Mouse (Mus musculus) liver, embryonic 14.5 days (tissue): Measurements from ENCODE around the gene Olfr748. TPM values are rescaled to one million over a fixed set of nuclear protein-coding genes. Genes with fewer than 3 reads are reported as not detected.

ENCODE experiments used
- ATAC-seq: fragments of 200-750 bp; cut with Nextera tagmentation; 2 replicates; pipeline ENCODE4 v1.8.0; 2017; ENCODE audit warnings: moderate number of reproducible peaks, mild to moderate bottlenecking, moderate library complexity; ENCODE audit not compliant: insufficient read depth
- DNase-seq, 3 experiments: peaks; one replicate each; pipeline ENCODE4 v3.0.0-alpha.2; 2012 to 2013; ENCODE audit warnings: low read depth in 3 of 3, low spot score in 3 of 3
- H3K27ac ChIP-seq: fragments of 300-500 bp; sonication (generic); 2 replicates; pipeline ENCODE4 v1.5.1; 2014; ENCODE audit warnings: moderate library complexity, mild to moderate bottlenecking, control low read depth, inconsistent platforms
- H3K27me3 ChIP-seq: fragments of 300-500 bp; sonication (generic); 2 replicates; pipeline ENCODE4 v1.6.1; 2014; ENCODE audit warnings: mild to moderate bottlenecking, low read length, moderate library complexity; ENCODE audit not compliant: control insufficient read depth, insufficient read depth
- H3K36me3 ChIP-seq: fragments of 300-500 bp; sonication (generic); replicated peaks from 2 replicates; pipeline ENCODE4 v1.6.1; 2014; ENCODE audit warnings: low read depth; ENCODE audit not compliant: control insufficient read depth, insufficient read depth
- H3K4me1 ChIP-seq, 2 experiments: fragments of 200-500 bp in 1 of 2; fragments of 300-500 bp in 1 of 2; sonication (generic) in 1 of 2; replicated peaks; 2 replicates each; pipeline ENCODE4 v1.6.1; 2012 to 2014; ENCODE audit warnings: antibody characterized with exemption in 1 of 2, inconsistent platforms in 1 of 2, low read length in 1 of 2; ENCODE audit not compliant: control insufficient read depth in 2 of 2, insufficient read depth in 2 of 2
- H3K4me2 ChIP-seq: fragments of 300-500 bp; sonication (generic); 2 replicates; pipeline ENCODE4 v1.6.1; 2014; ENCODE audit warnings: low read depth, mild to moderate bottlenecking, control low read depth, moderate library complexity
- H3K4me3 ChIP-seq, 2 experiments: fragments of 200-500 bp in 1 of 2; fragments of 300-500 bp in 1 of 2; sonication (generic) in 1 of 2; 2 replicates each; pipeline ENCODE4 v1.5.1; 2012 to 2014; ENCODE audit warnings: low read depth in 2 of 2, low read length in 2 of 2, mild to moderate bottlenecking in 2 of 2, control low read depth in 1 of 2, inconsistent platforms in 1 of 2, moderate library complexity in 1 of 2; ENCODE audit not compliant: insufficient read depth in 1 of 2
- H3K9ac ChIP-seq: fragments of 300-500 bp; sonication (generic); replicated peaks from 2 replicates; pipeline ENCODE4 v1.6.1; 2014; ENCODE audit warnings: mild to moderate bottlenecking, control low read depth, moderate library complexity
- H3K9me3 ChIP-seq: fragments of 300-500 bp; sonication (generic); 2 replicates; pipeline ENCODE4 v1.6.1; 2016; ENCODE audit warnings: low read length, mixed read lengths; ENCODE audit not compliant: control insufficient read depth
- CTCF ChIP-seq: IDR thresholded peaks from 2 replicates; pipeline ENCODE4 v1.5.1; 2016; ENCODE audit warnings: antibody characterized with exemption, low read depth, control low read depth
- EP300 ChIP-seq: IDR thresholded peaks from 2 replicates; pipeline ENCODE4 v1.6.1; 2016; ENCODE audit warnings: antibody characterized with exemption, low read depth
- WGBS: fragments of 180-500 bp; shearing (Covaris S2); extraction: QIAGEN DNeasy Blood & Tissue Kit; methylation state at CpG from one replicate; pipeline ENCODE4 v1.1.7; 2014; ENCODE audit not compliant: insufficient replicate concordance; 5-methylcytosine and 5-hydroxymethylcytosine counted together
- polyA plus RNA-seq, 2 experiments: library from polyadenylated mRNA; depleted of rRNA in 1 of 2; stranded (reverse) in 1 of 2; unstranded in 1 of 2; fragments of >200 nt; fragmentation: Nextera tagmentation in 1 of 2; extraction: Ambion mirVana in 1 of 2; gene quantifications; 2 replicates each; pipeline versions ENCODE4 v1.2.1 to v1.2.3; 2012 to 2014

Gene Olfr748
- polyA plus RNA-seq, 2 experiments, result not detected

DNA sequence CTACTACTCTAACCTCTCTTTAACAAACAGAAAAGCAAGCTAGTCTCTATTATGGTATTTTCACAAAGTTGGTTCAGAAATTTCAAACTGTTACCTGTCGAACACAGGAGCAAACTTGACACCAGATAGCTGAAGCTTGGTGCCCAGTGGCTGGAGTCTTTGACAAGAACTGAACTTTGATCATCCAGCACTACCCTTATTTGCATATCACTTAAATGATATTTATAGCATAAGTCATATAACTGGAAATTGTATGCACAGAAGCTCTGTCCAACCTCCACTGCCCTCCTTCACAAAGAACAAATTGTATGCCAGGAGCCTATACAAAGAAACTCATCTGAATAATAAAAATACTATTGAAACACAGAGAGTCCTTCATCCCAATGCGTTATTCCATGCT is 34.4 kb downstream of the Olfr748 start:
- Histone ChIP-seq H3K9me3 (no peaks in the 10 kb centered on the region), H3K4me1 (no peaks in the 10 kb centered on the region), H3K4me3 (no peak overlapping the region), H3K27me3 (no peaks in the 10 kb centered on the region), H3K27ac (no peak overlapping the region), H3K36me3 (no peaks in the 10 kb centered on the region), H3K4me2 (no peak overlapping the region), H3K9ac (no peak overlapping the region)
- 39% methylated on average over 2 of the region's 2 CpGs for WGBS
- TF ChIP-seq CTCF (no peak), EP300 (no peak)
- DNase-seq, result no peak
- ATAC-seq, result no peak

DNA sequence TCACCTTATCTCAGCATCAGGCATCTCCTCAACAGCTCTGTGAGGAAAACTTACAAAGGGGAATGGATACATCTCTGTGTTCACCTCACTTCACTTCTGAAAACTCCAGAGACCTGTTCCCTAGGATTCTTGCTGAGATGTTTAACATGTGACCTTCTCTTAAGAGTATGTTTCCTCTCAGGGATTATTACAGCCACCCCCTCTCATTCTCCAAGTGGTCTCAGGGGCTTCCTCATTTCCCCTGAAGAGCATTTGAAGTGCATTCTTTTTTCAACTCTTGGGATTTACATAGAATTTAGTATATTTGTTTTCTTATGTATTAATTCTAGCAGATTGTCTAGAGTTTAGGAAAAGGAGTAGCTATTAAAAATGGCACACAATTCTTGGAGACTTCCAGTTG is 37.8 kb downstream of the Olfr748 start, which contains the start of gene Olfr749:
Gene Olfr749 (minus strand): TSS at position 101 of the 400 bp plus-strand sequence.
- H3K27me3 ChIP-seq, result no peaks in the 10 kb centered on the region
- H3K4me3 ChIP-seq, result no peak within 1 kb of the TSS
- H3K4me2 ChIP-seq, result no peak within 1 kb of the TSS
- H3K9ac ChIP-seq, result no peak within 1 kb of the TSS
- TF ChIP-seq CTCF (no peak), EP300 (no peak)
- no peaks in the 10 kb centered on the region for H3K4me1 ChIP-seq
- ATAC-seq (no peak), DNase-seq (no peak)
- H3K9me3 ChIP-seq, result no peaks in the 10 kb centered on the region
- H3K27ac ChIP-seq, result no peak within 1 kb of the TSS
- no peaks in the 10 kb centered on the region for H3K36me3 ChIP-seq

DNA sequence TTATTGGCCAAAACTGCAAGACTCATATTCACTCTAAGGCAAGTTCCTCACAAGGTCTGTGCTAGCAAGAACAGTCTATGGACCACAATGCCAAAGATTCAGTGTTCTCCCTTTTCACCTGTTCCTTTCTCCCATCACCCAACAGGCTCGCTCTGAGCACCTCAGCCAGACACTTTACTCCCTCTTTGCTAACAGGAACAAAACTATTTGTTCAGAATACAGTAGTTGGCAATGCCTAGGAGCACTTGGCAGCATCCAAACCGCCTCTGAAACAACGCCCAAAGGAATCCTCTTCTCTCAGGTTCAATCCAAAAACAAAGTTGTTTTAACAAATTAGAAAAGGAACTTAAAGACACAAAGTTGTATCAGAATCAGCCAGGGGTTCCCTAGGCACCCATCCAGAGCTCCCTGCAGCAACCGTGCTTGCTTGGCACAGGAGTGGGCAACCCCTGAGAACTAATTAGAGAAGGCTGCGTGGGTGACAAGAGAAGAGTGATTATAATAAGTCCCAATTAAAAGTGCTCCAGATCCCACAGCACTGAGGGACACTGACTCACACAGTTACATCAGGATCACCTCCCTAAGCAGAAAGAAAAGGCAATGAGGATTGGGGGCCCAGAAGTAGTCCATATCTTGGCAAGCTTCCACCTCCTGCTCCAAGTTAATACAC is 51.4 kb downstream of the Olfr748 start:
- Histone ChIP-seq H3K36me3 (no peaks in the 10 kb centered on the region), H3K27ac (no peak overlapping the region), H3K9me3 (no peaks in the 10 kb centered on the region), H3K9ac (no peak overlapping the region), H3K27me3 (no peaks in the 10 kb centered on the region), H3K4me1 (no peaks in the 10 kb centered on the region), H3K4me3 (no peak overlapping the region), H3K4me2 (no peak overlapping the region)
- 53% methylated on average over 5 of the region's 5 CpGs for WGBS
- no peak for ATAC-seq
- TF ChIP-seq CTCF (no peak), EP300 (no peak)
- DNase-seq, result no peak

Other genes with a start within 250 kb of the Olfr748 start
- not detected in 2 replicates for gene Olfr741, start 234.6 kb upstream of the Olfr748 start, polyA plus RNA-seq (2012; rRNA removed)
- gene Olfr741, start 234.6 kb upstream of the Olfr748 start, polyA plus RNA-seq (2014; fragmentation: Nextera tagmentation; extraction: Ambion mirVana), result not detected in 2 replicates
- not detected in 2 replicates for gene Olfr742, start 203.8 kb upstream of the Olfr748 start, polyA plus RNA-seq (2012; rRNA removed)
- gene Olfr742, start 203.8 kb upstream of the Olfr748 start, polyA plus RNA-seq (2014; fragmentation: Nextera tagmentation; extraction: Ambion mirVana), result not detected in 2 replicates
- gene Olfr743, start 185.5 kb upstream of the Olfr748 start, polyA plus RNA-seq (2012; rRNA removed), result not detected in 2 replicates
- gene Olfr743, start 185.5 kb upstream of the Olfr748 start, polyA plus RNA-seq (2014; fragmentation: Nextera tagmentation; extraction: Ambion mirVana), result not detected in 2 replicates
- not detected in 2 replicates for gene Olfr744, start 92.5 kb upstream of the Olfr748 start, polyA plus RNA-seq (2012; rRNA removed)
- not detected in 2 replicates for gene Olfr744, start 92.5 kb upstream of the Olfr748 start, polyA plus RNA-seq (2014; fragmentation: Nextera tagmentation; extraction: Ambion mirVana)
- gene Olfr745, start 68.0 kb upstream of the Olfr748 start, polyA plus RNA-seq (2012; rRNA removed), result not detected in 2 replicates
- not detected in 2 replicates for gene Olfr745, start 68.0 kb upstream of the Olfr748 start, polyA plus RNA-seq (2014; fragmentation: Nextera tagmentation; extraction: Ambion mirVana)
- gene Olfr746, start 60.3 kb upstream of the Olfr748 start, polyA plus RNA-seq (2012; rRNA removed), result not detected in 2 replicates
- gene Olfr746, start 60.3 kb upstream of the Olfr748 start, polyA plus RNA-seq (2014; fragmentation: Nextera tagmentation; extraction: Ambion mirVana), result not detected in 2 replicates
- not detected in 2 replicates for gene Olfr747, start 14.2 kb upstream of the Olfr748 start, polyA plus RNA-seq (2012; rRNA removed)
- gene Olfr747, start 14.2 kb upstream of the Olfr748 start, polyA plus RNA-seq (2014; fragmentation: Nextera tagmentation; extraction: Ambion mirVana), result not detected in 2 replicates
- not detected in 2 replicates for gene Olfr749, start 37.7 kb downstream of the Olfr748 start, polyA plus RNA-seq (2012; rRNA removed)
- not detected in 2 replicates for gene Olfr749, start 37.7 kb downstream of the Olfr748 start, polyA plus RNA-seq (2014; fragmentation: Nextera tagmentation; extraction: Ambion mirVana)
- gene Ttc5, start 78.1 kb downstream of the Olfr748 start, polyA plus RNA-seq (2012; rRNA removed), result 9.6 and 10.8 TPM in 2 replicates
- gene Ttc5, start 78.1 kb downstream of the Olfr748 start, polyA plus RNA-seq (2014; fragmentation: Nextera tagmentation; extraction: Ambion mirVana), result 18.0 and 19.8 TPM in 2 replicates
- gene Ccnb1ip1, start 100.4 kb downstream of the Olfr748 start, polyA plus RNA-seq (2012; rRNA removed), result not detected in 2 replicates
- gene Ccnb1ip1, start 100.4 kb downstream of the Olfr748 start, polyA plus RNA-seq (2014; fragmentation: Nextera tagmentation; extraction: Ambion mirVana), result not detected in 2 replicates
- 20.6 and 32.9 TPM in 2 replicates for gene Parp2, start 100.5 kb downstream of the Olfr748 start, polyA plus RNA-seq (2012; rRNA removed)
- 31.3 and 35.9 TPM in 2 replicates for gene Parp2, start 100.5 kb downstream of the Olfr748 start, polyA plus RNA-seq (2014; fragmentation: Nextera tagmentation; extraction: Ambion mirVana)
- gene Tep1, start 163.2 kb downstream of the Olfr748 start, polyA plus RNA-seq (2012; rRNA removed), result 1.5 and 2.2 TPM in 2 replicates
- gene Tep1, start 163.2 kb downstream of the Olfr748 start, polyA plus RNA-seq (2014; fragmentation: Nextera tagmentation; extraction: Ambion mirVana), result 3.0 and 4.1 TPM in 2 replicates
- gene Klhl33, start 190.1 kb downstream of the Olfr748 start, polyA plus RNA-seq (2012; rRNA removed), result 0.12 and 0.16 TPM in 2 replicates
- 0.08 and 0.15 TPM in 2 replicates for gene Klhl33, start 190.1 kb downstream of the Olfr748 start, polyA plus RNA-seq (2014; fragmentation: Nextera tagmentation; extraction: Ambion mirVana)
- 19.9 and 34.5 TPM in 2 replicates for gene Osgep, start 217.5 kb downstream of the Olfr748 start, polyA plus RNA-seq (2012; rRNA removed)
- 54.8 and 59.7 TPM in 2 replicates for gene Osgep, start 217.5 kb downstream of the Olfr748 start, polyA plus RNA-seq (2014; fragmentation: Nextera tagmentation; extraction: Ambion mirVana)
- gene Apex1, start 217.6 kb downstream of the Olfr748 start, polyA plus RNA-seq (2012; rRNA removed), result 34.5 and 51.3 TPM in 2 replicates
- 85.7 and 90.8 TPM in 2 replicates for gene Apex1, start 217.6 kb downstream of the Olfr748 start, polyA plus RNA-seq (2014; fragmentation: Nextera tagmentation; extraction: Ambion mirVana)
- 16.7 and 24.7 TPM in 2 replicates for gene Pip4p1, start 223.5 kb downstream of the Olfr748 start, polyA plus RNA-seq (2012; rRNA removed)
- 16.9 and 18.7 TPM in 2 replicates for gene Pip4p1, start 223.5 kb downstream of the Olfr748 start, polyA plus RNA-seq (2014; fragmentation: Nextera tagmentation; extraction: Ambion mirVana)
- gene Pnp, start 223.7 kb downstream of the Olfr748 start, polyA plus RNA-seq (2012; rRNA removed), result 65.8 and 81.4 TPM in 2 replicates
- gene Pnp, start 223.7 kb downstream of the Olfr748 start, polyA plus RNA-seq (2014; fragmentation: Nextera tagmentation; extraction: Ambion mirVana), result 87.0 and 91.4 TPM in 2 replicates
- 41.4 and 65.9 TPM in 2 replicates for gene Gm49342, start 237.1 kb downstream of the Olfr748 start, polyA plus RNA-seq (2012; rRNA removed)
- not detected in 2 replicates for gene Gm49342, start 237.1 kb downstream of the Olfr748 start, polyA plus RNA-seq (2014; fragmentation: Nextera tagmentation; extraction: Ambion mirVana)
- gene Pnp2, start 248.6 kb downstream of the Olfr748 start, polyA plus RNA-seq (2012; rRNA removed), result 6.5 and 9.8 TPM in 2 replicates
- gene Pnp2, start 248.6 kb downstream of the Olfr748 start, polyA plus RNA-seq (2014; fragmentation: Nextera tagmentation; extraction: Ambion mirVana), result 12.0 and 13.7 TPM in 2 replicates